Mouse (Mus musculus) ovary, adult 18-20 months (tissue): Measurements from ENCODE around the gene Ndufa1.
"Not testable (repeated sequence)": the region's sequence is repeated elsewhere in the genome, so short reads cannot be mapped to it uniquely, and the experiment has no call there.

ENCODE experiments used
- DNase-seq: peaks from one replicate; pipeline ENCODE4 v3.0.0; 2022; ENCODE audit warnings: low spot score, mixed read lengths

Gene Ndufa1

DNA sequence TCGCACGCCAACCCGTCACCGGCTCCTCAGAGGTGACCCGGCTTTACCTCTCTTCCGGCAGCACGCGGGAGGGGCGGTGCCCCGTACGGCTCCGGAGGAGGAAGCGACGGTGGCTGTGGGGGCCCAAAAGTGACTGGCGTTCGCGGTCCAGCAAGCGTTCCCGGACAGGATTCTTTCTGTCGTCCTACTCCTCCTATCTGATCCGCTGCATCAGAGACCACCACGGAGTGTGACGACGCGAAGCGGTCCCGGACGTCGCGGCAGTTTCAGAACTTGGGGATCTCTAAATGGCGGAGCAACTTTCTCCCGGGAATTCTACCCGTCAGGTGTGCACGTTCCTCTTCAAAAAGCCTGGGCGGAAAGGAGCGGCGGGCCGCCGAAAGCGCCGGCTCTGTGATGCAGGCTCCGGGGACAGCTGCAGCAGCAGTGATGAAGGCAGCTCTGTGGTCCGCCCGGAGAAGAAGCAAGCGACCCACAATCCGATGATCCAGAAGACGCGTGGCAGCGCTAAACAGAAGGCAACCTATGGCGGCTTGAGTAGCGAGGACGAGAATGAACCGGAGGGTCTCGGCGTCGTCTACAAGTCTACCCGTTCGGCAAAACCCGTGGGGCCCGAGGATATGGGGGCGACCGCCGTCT lies at the start of gene Ndufa1, which contains the start of gene Rnf113a1:
Gene Ndufa1, minus strand, starts transcription at position 59 of the 639 bp plus-strand sequence.
Gene Rnf113a1, plus strand, starts transcription at position 141 of the 639 bp plus-strand sequence.
- peak; percentile 63 for DNase-seq

DNA sequence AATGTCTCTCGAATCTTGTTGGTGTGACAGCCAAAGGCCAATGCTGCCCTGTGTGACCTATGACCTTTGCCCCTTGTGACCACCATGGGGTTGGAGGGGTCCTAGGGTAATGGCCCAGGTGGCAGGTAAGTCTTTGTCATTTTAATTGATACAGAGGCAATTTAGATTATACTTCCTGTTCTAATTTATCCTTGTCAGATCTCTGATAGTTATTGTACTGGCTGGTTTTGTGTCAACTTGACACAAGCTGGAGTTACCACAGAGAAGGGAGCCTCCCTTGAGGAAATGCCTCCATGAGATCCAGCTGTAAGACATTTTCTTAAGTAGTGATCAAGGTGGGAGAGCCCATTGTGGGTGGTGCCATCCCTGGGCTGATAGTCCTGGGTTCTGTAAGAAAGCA lies 31.2 kb upstream of the Ndufa1 start, which contains the start of gene Rhox1:
Gene Rhox1, minus strand, starts transcription at position 101 of the 400 bp plus-strand sequence.
- not testable (repeated sequence) for DNase-seq

DNA sequence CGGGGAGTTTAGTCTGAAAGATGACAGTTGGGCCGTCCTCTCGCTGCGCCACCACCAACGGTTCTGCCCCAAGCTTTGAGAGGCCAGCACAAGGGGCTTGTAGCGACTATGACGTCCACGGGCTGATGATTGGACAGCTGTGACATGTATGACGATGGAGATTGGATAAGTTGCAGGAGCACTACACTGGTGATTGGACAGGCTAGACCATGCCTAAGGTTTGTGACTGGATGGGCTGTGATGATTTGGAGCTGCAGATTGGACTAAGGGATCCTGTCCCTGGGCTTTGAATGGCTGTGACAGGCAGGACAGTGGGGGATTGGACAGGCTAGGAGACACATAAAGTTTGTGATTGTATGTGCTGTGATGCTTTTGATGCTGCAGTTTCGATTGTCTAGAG lies 20.0 kb upstream of the Ndufa1 start, which contains the start of gene Gm9:
Gene Gm9, minus strand, starts transcription at position 101 of the 400 bp plus-strand sequence.
- DNase-seq = no peak

DNA sequence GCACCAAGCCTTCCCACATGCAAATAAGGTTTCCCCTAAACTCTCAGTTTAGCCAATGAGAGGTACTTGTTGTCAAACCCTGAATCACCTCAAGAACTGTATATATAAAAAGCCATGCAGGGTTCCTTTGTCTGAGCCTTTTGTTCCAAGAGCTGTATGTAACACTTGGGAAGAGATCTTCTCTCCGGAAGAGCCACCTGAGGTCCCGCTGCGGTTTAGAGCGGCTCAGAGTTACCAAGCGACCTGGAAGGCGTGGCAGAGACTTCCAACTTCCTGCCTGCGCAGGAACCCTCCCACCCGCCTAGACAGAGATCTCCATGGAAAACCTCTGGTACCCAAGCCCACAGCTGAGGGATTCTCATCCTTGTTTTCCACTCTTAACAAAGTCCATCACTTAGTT lies 7.7 kb upstream of the Ndufa1 start:
- no peak for DNase-seq

DNA sequence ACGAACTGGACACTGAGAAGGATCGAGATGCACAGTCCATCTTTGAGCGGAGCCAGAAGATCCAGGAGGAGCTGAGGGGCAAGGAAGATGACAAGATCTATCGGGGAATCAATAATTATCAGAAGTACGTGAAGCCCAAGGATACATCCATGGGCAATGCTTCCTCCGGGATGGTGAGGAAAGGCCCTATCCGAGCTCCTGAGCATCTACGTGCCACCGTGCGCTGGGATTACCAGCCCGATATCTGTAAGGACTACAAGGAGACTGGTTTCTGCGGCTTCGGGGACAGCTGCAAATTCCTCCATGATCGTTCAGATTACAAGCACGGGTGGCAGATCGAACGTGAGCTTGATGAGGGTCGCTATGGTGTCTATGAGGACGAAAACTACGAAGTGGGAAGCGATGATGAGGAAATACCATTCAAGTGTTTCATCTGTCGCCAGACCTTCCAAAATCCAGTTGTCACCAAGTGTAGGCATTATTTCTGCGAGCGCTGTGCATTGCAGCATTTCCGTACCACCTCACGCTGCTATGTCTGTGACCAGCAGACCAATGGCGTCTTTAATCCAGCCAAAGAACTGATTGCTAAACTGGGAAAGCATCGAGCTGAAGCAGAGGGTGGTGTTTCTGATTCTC lies 899 bp upstream of the Ndufa1 start:
- DNase-seq = no peak

DNA sequence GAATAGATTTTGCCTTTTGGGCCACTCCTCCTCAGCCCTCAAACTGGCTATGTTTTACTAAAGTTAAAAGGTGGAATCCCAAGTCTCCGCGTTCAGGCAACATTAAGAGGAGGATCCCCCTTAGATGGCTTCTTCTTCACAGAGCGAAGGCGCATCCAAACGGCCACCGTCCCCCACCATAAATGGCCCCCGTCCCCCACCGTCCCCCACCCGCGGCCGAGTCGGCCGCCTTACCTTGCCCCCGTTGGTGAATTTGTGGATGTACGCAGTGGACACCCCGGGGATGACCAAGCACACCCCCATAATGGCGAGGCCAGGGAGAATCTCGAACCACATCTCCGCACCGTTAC lies 233 bp downstream of the Ndufa1 start:
- DNase-seq = no peak

DNA sequence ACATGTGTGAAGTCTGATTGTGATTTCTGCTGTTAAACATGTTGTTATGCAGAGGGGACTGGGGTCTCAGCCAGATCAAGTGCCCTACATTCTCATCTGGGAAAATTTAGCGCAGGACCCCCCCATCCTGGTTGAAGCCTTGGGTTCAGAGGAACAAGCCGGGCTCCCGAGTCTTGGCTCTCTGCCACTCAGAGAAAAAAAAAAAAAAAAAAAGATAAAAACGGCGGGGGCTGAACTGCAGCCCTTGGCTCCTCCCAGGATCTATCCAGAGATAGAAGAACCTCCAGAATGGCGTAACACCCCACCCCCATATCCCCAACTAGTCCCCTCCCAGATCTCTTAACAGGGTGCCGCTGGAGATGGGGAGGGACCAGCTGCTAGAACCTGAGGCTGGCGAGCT lies 6.6 kb downstream of the Ndufa1 start:
- not testable (repeated sequence) for DNase-seq

DNA sequence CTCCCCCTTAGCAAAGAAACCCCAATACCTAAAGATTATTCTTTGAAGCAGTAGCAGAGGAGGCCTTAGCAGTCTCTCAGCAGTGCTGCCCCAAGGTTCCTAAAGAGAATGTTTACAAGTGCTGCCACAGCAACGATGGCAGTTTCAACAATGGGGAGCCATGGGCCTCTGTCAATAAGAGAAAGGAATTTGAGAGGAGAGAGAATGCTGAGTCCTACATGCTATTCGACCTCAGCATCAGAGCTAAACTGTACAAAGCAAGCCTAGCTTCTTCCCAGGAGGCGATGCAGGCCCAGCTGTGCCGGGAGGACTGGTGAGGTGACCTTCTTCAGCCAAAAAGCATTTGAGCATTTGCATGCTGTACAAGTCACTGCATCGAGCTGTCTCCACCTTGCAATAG lies 22.2 kb downstream of the Ndufa1 start, which contains the start of gene Akap14:
Gene Akap14, minus strand, starts transcription at position 101 of the 400 bp plus-strand sequence.
- DNase-seq = no peak

DNA sequence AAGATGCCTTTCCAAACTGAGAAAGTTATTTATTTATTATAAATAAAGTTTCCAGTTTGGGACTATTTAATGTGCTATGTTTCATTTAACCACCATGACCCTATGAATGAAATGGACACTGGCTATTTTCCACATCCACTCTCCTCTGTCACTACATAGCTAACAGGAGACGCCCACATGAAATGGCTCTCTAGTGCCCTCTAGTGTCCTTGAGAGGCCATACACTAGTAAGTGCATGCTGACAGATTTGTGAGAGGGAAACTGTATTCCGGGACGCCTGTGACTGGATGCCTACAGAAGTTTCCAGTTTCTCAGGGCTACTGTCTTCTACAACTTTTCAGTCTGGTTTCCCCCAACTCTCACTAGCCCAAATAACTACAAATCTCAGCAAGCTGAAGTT lies 23.9 kb downstream of the Ndufa1 start:
- no peak for DNase-seq

DNA sequence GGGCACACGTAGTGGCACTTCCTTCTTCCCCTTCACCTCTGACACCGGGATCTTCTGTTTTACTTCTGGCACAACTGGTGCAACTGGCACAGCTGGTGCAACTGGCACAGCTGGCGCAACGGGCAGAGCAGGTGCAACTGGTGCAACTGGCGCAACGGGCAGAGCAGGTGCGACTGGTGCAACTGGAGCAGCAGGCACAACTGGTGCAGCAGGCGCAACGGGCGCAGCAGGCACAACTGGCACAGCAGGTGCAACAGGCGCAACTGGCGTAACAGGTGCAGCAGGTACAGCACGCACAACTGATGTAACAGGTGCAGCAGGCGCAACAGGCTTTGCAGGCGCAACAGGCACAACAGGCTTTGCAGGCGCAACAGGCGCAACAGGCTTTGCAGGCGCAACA lies 27.8 kb downstream of the Ndufa1 start:
- DNase-seq = no peak

DNA sequence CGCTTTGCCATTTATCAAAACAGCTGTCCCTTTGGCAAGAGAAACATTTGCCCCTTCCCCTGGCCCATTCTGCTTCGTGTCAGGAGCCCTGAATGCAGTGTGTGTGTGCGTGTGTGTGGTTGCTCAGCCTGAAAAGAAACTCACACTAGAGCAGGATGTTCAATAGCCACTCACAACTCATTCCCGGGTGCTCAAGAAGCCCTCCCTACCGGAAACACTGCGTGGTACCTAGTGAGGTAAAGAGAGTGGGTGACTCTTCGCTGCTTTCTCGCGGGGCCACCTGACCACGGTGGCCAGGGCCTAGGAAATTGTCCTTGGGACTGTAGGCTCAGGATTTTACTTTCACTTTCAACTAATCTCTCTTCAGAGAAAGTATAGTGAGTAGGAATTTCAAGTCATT lies 29.8 kb downstream of the Ndufa1 start:
- DNase-seq = no peak

DNA sequence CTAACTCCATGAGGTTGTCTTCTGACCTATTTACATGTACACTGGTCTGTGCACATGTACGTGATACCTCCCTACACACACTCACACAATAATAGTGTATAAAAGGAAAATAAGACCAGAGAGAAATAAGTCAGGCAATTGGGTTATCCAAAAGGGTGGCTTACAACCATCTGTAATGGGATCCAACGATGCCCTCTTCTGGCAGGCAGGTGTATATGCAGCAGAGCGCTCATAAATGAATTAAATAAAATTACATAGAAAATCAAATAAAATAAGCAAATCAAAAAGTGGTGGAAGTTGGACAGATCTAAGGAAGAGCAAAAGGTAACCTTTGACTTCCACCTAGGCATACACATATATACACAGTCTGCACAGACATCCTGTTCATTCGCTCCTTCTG lies 33.1 kb downstream of the Ndufa1 start:
- DNase-seq = no peak

DNA sequence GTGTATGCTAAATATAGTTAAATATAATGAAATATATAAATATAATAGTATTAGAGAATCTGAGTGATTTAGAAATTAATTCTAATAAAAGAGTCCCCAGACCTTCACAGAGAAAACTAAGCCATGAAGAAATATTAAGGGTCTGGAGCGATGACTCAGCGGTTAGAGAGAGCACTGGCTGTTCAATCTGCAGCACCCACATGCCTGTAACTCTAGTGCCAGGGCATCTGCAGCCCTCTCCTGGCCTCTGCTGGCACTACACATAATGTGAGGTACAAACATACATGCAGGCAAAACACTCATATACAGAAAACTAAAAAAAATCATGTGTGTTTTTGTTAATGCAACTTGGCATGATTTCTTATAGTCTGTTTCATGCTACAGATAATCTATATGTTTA lies 46.0 kb downstream of the Ndufa1 start:
- no peak for DNase-seq

DNA sequence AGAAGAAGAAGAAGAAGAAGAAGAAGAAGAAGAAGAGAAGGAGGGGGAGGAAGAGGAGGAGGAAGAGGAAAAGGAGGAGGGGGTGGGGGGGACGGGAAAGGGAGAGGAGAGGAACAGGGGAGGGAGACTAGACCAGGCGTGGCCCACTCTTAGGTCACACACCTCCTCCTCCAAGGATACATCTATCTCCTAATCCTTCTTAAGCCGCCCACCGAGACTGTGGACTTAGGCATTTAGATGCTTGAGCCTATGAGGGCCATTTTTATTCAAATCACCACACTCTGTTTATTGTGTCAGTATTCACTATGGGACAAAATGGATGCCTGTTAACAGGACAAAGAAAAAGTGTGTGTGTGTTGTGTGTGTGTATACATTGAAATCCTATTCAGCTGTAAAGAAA lies 46.5 kb downstream of the Ndufa1 start:
- DNase-seq = not testable (repeated sequence)

DNA sequence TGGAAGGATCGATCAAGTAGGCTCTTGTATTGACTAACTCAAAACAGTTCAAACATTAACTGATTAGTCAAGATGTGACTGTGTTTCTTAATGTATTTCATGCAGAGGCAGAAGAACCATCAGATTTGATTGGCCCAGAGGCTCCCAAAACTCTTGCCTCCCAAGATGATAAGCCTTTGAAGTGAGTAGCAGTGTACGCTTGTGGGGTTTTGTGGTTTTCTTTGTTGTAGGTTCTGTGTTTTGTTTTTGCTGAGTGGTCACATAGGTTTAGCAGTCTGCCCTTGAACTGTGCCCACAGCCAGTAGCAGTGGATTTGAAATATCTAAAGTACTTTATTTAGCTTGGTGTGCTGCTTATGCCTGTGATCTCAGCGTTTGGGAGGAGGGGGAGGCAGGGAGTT lies 49.2 kb downstream of the Ndufa1 start:
- no peak for DNase-seq
